Mouse (Mus musculus): ENCODE results near the gene Sh3bgrl2.

The Sh3bgrl2 gene

GRCm38 (mm10) chr9:83593811-83594210 lies 45.7 kb downstream of the Sh3bgrl2 start:
- no peak for DNase-seq

- no peak for DNase-seq
Observed at GRCm38 (mm10) chr9:83596132-83596531, 48.0 kb downstream of the Sh3bgrl2 start.

- DNase-seq: no peak
Observed at GRCm38 (mm10) chr9:83596646-83597481, 48.7 kb downstream of the Sh3bgrl2 start.

- no peak for DNase-seq
Observed at GRCm38 (mm10) chr9:83598047-83598446, 49.9 kb downstream of the Sh3bgrl2 start.

GRCm38 (mm10) chr9:83599505-83599904 lies 51.4 kb downstream of the Sh3bgrl2 start:
- peak; percentile 56 to 58 for DNase-seq

GRCm38 (mm10) chr9:83600286-83601048 lies 52.3 kb downstream of the Sh3bgrl2 start:
- DNase-seq: peak; percentile 66 to 72

- DNase-seq: no peak
Observed at GRCm38 (mm10) chr9:83602176-83602770, 54.1 kb downstream of the Sh3bgrl2 start.

GRCm38 (mm10) chr9:83603159-83603558 lies 55.0 kb downstream of the Sh3bgrl2 start:
- DNase-seq: peak in 1 of 2 experiments; percentile 23

- DNase-seq: peak; percentile 27 to 50
Observed at GRCm38 (mm10) chr9:83605886-83606640, 57.9 kb downstream of the Sh3bgrl2 start.

GRCm38 (mm10) chr9:83608135-83608534 lies 60.0 kb downstream of the Sh3bgrl2 start:
- DNase-seq: no peak

- peak; percentile 93 to 94 for DNase-seq
Observed at GRCm38 (mm10) chr9:83609422-83610297, 61.5 kb downstream of the Sh3bgrl2 start.

GRCm38 (mm10) chr9:83615912-83616585 lies 67.9 kb downstream of the Sh3bgrl2 start:
- no peak for DNase-seq

GRCm38 (mm10) chr9:83616586-83617081 lies 68.5 kb downstream of the Sh3bgrl2 start:
- no peak for DNase-seq

GRCm38 (mm10) chr9:83623455-83623854 lies 75.3 kb downstream of the Sh3bgrl2 start:
- no peak for DNase-seq

GRCm38 (mm10) chr9:83624193-83624592 lies 76.1 kb downstream of the Sh3bgrl2 start:
- DNase-seq: no peak

GRCm38 (mm10) chr9:83625085-83625484 lies 77.0 kb downstream of the Sh3bgrl2 start:
- no peak for DNase-seq

GRCm38 (mm10) chr9:83628669-83629612 lies 80.8 kb downstream of the Sh3bgrl2 start:
- DNase-seq: no peak

GRCm38 (mm10) chr9:83630341-83630740 lies 82.2 kb downstream of the Sh3bgrl2 start:
- DNase-seq: no peak

- no peak for DNase-seq
Observed at GRCm38 (mm10) chr9:83631920-83632319, 83.8 kb downstream of the Sh3bgrl2 start.

GRCm38 (mm10) chr9:83634703-83635102 lies 86.6 kb downstream of the Sh3bgrl2 start:
- no peak for DNase-seq
